Mouse (Mus musculus): ENCODE data around the gene Serpinb1a.

DNA sequence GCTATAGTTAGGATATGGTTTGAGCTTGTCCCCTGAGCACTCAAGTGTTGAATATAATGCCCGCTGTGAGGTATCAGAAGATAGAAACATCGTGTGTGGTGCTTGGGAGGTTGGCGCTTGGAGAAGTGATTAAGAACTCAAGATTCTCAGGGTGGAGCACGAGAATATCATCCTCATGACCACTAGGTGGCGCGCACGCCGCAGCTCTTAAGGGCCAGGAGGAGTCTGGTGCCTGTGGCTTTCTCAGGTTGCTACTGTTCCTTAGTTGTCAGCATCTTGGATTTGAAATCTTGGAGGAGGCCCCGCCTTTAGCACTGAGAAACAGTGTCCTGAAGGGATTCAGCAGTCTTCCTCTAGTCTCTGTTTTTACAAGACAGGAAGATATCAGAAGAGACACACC is 15.5 kb upstream of the Serpinb1a start:
- TF ChIP-seq CTCF (IDR thresholded peaks at IDR 0.05; ENCODE audit: low read depth) (peak; percentile 92), EP300 (IDR thresholded peaks at IDR 0.05; ENCODE audit: low read depth) (no peak)
